Mouse (Mus musculus) adrenal gland, postnatal 36 days (tissue): ENCODE results near the gene Rpp14. TPM values are rescaled to one million over a fixed set of nuclear protein-coding genes. Genes with fewer than 3 reads are reported as not detected.
A peak's percentile ranks its signal among the peaks of the same experiment; 100 is the strongest.
"Not testable (repeated sequence)": the region's sequence is repeated elsewhere in the genome, so short reads cannot be mapped to it uniquely, and the experiment has no call there.

Experiments
- DNase-seq, 2 experiments: peaks; one replicate each; pipeline ENCODE4 v3.0.0; 2021; ENCODE audit warnings: mixed read lengths in 1 of 2
- total RNA-seq, 2 experiments: library from RNA; stranded (reverse); gene quantifications; 2 replicates each; pipeline ENCODE4 v1.2.3; 2021

Rpp14 gene
- total RNA-seq, 2 experiments from 2014 or later, result 43.3 to 46.0 TPM

- no peak for DNase-seq
Observed at GRCm38 (mm10) chr14:8114756-8115155, 34.6 kb downstream of the Rpp14 start.

GRCm38 (mm10) chr14:8115772-8116171, 35.6 kb downstream of the Rpp14 start:
- no peak for DNase-seq

DNA sequence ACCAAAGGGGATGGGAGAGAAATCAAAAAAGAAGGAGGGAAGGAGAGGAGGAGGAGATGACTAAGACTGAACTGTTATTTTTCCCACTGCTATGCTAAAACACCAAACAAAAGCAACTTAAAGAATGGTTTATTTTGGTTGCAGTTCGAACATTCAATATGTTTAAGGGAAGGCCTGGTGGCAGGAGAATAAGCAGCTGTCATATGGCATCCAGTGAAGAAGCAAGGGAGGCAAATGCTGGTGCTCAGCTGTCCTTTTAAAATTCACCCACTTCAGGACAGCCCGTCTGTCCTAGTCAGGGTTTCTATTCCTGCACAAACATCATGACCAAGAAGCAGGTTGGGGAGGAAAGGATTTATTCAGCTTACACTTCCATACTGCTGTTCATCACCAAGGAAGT, 37.2 kb downstream of the Rpp14 start:
- DNase-seq, result no peak

DNA sequence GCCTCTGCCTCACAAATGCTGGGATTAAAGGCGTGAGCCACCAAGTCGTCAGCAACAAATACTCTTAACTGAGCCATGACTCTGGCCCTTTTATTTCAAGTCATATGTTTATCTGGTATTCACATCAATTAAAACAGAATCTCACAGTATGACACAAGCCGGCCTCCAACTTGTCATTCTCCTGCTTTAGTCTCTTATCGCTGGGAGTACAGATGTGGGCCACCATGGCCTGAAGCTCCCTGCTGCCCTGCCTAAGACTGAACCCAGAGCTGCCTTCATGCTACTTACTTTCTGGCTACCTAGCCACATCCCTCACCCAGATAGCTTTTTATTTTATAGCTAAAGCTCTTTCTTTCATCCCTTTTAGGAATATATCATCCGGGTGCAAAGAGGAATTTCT, 39.3 kb downstream of the Rpp14 start:
- DNase-seq, result no peak

GRCm38 (mm10) chr14:8119904-8120303, 39.7 kb downstream of the Rpp14 start:
- no peak for DNase-seq

GRCm38 (mm10) chr14:8123141-8123540, 43.0 kb downstream of the Rpp14 start:
- no peak for DNase-seq

GRCm38 (mm10) chr14:8123611-8124010, 43.4 kb downstream of the Rpp14 start:
- not testable (repeated sequence) for DNase-seq

- no peak for DNase-seq
Observed at GRCm38 (mm10) chr14:8124046-8124881, 44.1 kb downstream of the Rpp14 start.

DNA sequence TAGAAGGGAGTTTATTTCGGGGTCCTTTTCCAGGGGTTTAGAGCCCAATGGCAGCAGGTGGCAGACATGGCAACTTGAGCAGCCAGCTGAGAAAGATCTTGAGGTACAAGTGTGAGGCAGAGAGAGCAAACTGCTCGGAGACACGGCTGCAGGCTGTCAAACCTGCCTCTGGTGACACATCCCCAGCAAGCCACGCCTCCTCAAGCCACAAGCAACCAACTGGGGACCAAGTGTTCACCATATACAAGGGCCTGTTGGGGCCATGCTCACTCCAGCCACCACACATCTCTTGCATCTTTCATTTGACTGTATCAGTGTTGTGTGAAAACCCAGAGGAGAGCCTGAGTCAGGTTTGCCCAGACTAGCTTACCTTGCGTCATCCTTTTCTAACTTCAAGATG, 47.8 kb downstream of the Rpp14 start:
- no peak for DNase-seq

- no peak for DNase-seq
Observed at GRCm38 (mm10) chr14:8132789-8133188, 52.6 kb downstream of the Rpp14 start.

- no peak for DNase-seq
Observed at GRCm38 (mm10) chr14:8134234-8134633, 54.1 kb downstream of the Rpp14 start.

GRCm38 (mm10) chr14:8135130-8135529, 55.0 kb downstream of the Rpp14 start:
- DNase-seq, result peak in 1 of 2 experiments; percentile 27

DNA sequence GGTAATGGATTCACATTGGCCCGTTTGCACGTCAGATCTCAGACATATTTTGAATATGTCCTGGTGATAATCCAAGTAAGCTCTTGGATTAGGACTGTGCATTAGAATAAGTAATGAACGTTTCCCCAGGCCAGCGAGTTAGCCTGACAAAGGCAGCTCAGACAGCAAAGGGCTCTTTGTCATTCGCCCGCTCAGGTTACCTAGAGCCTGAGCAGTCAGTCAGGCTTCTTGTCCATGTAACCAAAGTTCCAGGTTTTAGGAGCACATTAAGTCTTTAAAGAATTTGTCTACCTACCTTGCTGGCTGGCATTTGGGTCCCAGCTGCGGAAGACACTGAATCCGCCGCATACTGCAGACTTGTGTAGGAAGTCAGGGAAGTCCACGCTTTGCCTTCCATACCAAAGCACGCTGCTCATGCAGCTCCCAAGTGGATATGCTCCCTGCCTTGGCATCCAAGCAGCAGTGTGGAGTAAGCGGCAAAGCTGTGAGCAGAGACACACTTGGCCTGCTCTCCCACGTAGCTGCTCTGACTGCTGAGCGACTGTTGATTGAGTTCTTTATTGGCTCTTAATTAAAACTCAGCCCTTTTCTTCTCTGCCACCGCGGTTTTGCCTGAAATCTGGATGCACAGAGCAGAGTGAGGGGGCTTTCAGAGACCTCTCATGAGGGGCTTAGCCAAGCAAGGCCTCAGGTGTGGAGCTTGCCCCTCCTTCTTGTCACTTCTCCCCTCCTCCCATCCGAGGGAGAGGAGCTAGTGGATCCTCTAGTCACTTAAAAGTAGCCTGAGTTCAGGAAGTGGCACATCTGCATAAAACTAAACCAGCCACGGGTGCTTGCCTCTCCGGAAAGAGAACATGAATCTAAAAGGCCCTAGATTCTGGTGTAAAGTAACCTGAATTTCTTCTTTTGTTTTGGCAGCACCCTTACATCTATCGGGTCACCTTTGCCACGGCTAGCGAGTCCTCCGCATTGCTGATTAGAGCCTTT, 59.9 kb downstream of the Rpp14 start:
- no peak for DNase-seq

DNA sequence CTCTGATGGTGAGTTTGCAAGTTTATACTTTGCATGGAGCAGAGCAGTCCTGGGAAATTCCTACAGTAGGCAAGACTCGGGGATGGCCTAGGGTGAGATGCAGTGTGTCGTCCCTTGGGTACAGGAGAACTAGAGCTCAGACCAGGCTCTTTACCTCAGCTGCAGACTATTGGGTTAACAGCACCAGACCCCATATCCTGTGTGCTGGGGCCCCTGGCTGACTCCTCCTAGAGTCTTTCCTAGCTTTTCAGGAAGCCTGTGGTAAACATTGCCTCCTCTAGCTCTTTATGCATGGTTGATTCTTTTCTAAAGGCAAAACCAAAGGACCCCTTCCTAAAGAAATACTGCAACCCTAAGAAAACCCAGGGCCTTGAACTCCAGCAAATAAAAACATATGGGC, 61.0 kb downstream of the Rpp14 start:
- DNase-seq, result no peak

Other genes with a start within 250 kb of the Rpp14 start
- not detected for gene Gm45521, start 123.1 kb upstream of the Rpp14 start, total RNA-seq
- gene Dnase1l3, start 85.8 kb upstream of the Rpp14 start, total RNA-seq, result under 1 TPM; 0.20 to 0.43 TPM
- gene Abhd6, start 77.5 kb upstream of the Rpp14 start, total RNA-seq, result 100 to 1,000 TPM in 1 of 2 experiments, 10 to 100 TPM in 1; 70.4 to 108 TPM
- gene Pxk, start 17.8 kb downstream of the Rpp14 start, total RNA-seq, result 10 to 100 TPM; 56.7 to 98.1 TPM
- 100 to 1,000 TPM; 349 to 451 TPM for gene Pdhb, start 92.7 kb downstream of the Rpp14 start, total RNA-seq
- gene Kctd6, start 133.8 kb downstream of the Rpp14 start, total RNA-seq, result 10 to 100 TPM; 14.3 to 15.2 TPM
- gene Acox2, start 179.0 kb downstream of the Rpp14 start, total RNA-seq, result under 1 TPM; 0.50 to 0.92 TPM
- gene Fam107a, start 237.7 kb downstream of the Rpp14 start, total RNA-seq, result 1 to 10 TPM; 2.1 to 6.1 TPM